Mouse (Mus musculus): Measurements from ENCODE around the gene Abr.

Gene Abr

GRCm38 (mm10) chr11:76622152-76622565 is at the start of gene Abr:
Abr (minus strand) TSS chr11:76622314.
- DNase-seq (ENCODE audit: low spot score): no peak

DNA sequence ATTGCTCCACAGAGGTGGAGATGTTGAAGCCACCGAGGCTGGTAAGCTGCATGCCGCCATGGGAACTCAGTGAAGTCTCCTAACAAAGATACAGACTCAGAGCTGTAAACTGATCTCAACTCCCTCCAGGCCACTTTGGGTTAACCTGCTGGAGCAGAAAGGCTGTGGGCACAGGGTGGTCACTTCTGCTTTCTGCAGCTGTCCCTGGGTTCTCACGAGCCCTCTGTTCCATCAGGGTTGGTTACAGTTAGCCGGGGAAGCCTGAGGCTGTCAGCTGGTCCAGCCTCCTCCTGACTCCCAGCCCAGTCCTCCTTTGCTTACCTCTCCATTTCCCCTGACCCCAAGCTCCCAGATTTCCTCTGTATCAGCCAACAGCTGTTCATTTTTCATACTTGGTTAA is 45.7 kb upstream of the Abr start:
- no peak for DNase-seq (ENCODE audit: low spot score)

GRCm38 (mm10) chr11:76666002-76666649 is 44.0 kb upstream of the Abr start:
- no peak for DNase-seq (ENCODE audit: low spot score)

DNA sequence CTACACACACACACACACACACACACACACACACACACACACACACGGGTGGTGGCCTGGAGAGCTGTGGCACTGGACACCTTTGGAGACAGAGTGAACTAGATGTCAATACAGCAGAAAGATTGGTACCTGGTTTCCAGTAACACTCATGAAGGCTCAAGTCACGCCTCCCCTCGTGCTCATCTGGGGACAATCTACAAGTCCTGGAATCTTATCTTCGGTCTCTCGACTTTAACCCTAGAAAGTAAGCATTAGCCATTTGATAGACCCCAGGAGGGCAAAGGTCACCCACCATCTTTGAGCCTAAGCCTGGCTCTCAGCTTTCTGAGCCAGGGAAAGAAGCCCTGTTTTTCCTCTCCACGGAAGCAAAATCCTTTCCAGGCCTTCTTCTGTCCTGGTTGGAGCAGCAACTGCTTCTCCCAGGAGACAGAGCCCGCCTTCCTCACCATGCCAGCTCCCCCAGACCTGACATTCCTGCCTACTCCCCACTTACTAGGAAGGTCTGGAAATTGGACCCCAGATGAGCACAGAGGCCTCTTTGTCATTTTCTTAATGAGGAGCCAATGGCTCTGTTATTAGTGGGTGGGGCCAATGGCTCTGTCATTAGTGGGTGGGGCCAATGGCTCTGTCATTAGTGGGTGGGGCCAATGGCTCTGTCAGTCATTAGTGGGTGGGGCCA is 39.8 kb upstream of the Abr start:
- no peak for DNase-seq (ENCODE audit: low spot score)

DNA sequence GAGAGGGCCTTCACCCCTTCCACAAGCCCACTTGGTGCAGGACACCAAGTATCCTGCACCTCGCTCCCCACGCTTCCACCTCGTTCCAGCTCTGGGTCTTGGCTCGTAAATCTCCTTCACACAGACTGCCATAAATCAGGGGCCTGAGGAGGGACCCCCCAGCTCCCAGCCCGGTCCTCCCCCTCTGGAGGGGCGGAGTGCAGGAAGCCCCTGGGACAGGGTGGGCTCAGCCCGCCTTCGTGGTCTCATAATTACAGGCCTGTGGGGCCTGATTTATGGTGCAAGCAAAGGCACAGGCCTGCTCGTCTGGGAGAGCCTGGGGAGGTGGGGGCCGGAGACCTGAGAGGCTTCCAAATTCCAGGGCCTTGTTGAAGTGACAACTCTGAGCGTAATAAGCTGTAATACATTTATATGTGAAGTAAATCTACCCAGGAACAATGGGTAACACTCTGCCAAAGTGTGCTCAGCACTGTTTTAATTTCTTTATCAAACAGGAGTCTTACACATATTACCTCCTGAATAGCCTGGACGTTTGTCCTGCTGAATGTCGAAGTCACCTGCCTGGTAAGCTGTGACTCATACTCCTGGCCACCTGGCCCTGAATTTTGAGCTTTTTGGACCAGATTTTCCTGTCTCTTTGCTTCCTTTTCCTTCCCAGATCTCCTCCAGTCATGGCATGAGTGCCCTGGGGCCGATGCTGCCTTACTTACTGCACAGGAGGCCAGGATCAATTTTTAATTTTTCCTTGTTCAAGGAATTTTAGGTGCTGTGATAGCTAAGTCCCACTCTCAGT is 37.2 kb upstream of the Abr start:
- no peak for DNase-seq (ENCODE audit: low spot score)

- no peak for DNase-seq (ENCODE audit: low spot score)
Measured at GRCm38 (mm10) chr11:76657450-76657970, 35.4 kb upstream of the Abr start.

DNA sequence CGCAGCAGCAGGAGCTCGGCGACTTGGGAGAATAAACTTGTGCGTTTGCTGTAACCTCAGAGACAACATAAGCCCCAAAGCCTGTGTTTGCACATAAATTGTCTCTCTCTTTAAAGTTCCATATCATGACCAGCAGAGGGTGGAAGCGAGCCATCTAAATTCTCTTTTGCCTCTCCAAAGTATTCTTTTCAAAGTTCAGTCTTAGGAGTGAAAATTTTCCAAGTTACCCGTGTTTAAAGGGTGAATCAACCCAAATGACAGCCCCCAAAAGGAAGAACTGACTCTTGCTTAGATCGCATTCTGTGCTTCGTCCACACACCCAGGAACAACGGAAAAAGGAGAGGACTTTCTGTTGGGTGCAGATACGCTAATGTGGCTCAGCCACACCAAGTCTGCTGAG is 33.0 kb upstream of the Abr start:
- DNase-seq (ENCODE audit: low spot score): no peak

DNA sequence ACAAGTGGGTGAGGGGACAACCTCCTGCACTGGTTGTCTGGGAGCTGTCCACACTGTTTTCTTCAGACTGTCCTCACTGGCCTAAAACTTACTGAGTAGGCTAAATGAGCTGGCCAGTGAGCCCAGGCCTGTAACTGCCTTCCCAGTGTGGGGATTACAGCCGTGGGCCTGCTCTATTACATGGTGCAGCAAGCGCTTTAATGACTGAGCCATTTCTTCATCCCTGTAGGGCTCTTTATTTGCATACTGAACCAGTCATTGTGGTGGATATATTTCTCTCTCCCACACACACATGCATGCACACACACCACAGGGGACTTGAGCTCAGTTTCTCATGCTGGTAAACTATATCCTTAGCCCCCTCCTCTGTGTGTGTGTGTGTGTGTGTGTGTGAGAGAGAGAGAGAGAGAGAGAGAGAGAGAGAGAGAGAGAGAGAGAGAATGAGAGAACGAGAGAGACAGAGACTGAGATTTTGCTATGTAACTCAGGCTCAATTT is 30.8 kb upstream of the Abr start:
- DNase-seq (ENCODE audit: low spot score): no peak

- no peak for DNase-seq (ENCODE audit: low spot score)
Measured at GRCm38 (mm10) chr11:76650862-76651560, 28.9 kb upstream of the Abr start.

GRCm38 (mm10) chr11:76647500-76647899 is 25.4 kb upstream of the Abr start:
- peak; percentile 56 for DNase-seq (ENCODE audit: low spot score)

GRCm38 (mm10) chr11:76647062-76647461 is 24.9 kb upstream of the Abr start:
- no peak for DNase-seq (ENCODE audit: low spot score)

- peak; percentile 71 for DNase-seq (ENCODE audit: low spot score)
Measured at GRCm38 (mm10) chr11:76645955-76646354, 23.8 kb upstream of the Abr start.

DNA sequence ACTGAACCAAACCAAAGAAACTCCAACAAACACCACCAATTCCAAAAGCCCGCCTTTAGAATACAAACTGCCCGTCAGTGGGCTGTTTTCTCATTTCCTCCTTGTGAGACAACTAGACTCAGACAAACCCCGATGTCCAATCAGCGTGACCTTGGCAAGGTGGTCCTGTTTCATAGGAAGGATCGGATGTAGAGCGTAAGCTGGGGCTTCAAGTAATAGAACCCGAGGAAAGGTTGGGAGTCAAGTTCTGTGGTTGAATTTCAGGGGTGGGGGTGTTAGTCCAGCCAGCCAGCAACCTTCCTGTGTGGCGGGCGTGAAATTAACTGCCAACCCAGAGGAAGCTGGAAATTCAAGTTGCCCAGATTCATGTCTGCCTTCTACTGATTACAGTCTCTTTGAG is 22.9 kb upstream of the Abr start:
- no peak for DNase-seq (ENCODE audit: low spot score)

DNA sequence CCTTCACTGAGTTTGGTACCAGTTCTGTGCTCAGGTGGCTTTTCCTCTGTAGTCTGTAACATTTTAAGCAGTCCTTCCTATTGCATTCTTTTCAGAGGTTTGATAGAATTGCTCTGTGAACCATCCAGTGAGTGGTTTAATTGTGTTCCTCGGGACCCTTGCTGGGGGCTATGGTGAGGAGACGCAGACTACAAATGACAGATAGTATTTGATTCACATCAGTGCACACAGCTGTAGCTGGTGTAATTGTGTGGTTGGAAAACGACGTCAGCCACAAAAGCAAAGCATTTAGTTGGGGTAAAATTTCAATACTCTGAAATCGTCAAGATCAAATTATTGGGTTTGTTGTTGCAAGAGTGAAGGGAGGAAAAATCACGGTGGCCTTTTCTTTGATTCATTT is 22.1 kb upstream of the Abr start:
- DNase-seq (ENCODE audit: low spot score): no peak

DNA sequence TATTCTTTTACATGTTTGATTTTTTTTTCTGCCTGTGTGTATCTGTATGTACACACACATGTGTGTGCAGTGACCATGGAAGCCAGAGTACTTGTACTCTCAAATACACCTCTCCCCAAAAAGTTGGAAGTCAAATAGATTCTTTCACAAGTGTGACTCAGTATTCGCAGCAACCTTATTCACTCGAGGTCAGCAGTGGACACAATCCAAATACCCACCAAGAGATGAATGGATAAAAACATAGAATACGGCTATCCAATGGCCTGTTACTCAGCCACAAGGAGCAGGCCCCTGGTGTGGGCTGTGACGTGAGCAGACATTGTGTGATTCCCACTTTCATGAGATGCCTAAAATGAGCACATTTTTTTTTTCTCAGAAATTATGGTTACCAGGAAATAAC is 18.1 kb upstream of the Abr start:
- no peak for DNase-seq (ENCODE audit: low spot score)

DNA sequence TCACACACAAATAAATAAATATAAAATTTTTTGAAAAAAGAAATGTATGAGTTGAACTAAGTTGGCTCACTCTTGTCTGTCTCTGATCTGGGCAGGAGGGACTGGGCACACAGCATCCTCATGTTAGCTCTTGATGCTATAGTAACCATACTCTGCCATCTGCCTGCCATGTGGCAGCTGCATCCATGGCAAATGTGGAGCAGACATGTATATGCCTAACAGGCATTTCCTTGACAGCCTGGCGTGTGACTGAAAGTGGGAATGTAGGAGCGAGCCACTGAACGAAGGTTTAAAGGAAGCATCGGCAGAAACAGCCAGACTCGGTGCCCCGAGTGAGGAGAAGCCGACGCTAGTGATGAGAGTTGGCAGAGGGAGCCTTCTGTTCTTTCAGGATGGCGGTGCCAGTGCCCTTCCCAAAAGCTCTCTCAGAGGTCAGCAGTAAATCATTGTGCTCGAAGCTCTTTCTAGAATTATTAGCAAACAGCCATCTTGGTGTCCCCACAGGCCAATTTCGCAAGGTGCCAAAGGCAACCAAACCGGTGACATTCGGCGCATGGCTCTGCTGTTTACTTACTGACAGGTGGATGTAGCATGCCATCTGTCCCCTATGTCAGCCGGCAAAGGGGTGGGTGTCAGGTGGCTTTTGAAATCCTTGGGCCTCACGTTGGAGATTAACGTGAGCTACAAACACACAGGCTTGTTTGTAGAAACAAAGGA is 17.3 kb upstream of the Abr start:
- no peak for DNase-seq (ENCODE audit: low spot score)

GRCm38 (mm10) chr11:76630487-76630886 is 8.4 kb upstream of the Abr start:
- no peak for DNase-seq (ENCODE audit: low spot score)

DNA sequence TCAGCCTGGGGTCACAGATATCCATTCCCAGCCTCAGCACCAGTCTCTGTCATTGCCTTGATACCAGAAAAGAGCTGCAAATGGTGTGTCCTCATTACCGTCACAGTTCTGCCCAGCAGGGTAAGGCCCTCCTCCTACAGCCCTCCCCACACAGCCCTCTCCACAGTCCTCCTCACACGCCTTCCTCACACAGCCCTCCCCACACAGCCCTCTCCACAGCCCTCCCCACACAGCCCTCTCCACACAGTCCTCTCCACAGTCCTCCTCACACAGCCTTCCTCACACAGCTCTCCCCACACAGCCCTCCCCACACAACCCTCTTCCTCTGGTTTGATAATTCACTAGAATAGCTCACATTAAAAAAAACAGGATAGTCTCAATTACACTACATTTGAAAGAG is 7.9 kb upstream of the Abr start:
- DNase-seq (ENCODE audit: low spot score): no peak

DNA sequence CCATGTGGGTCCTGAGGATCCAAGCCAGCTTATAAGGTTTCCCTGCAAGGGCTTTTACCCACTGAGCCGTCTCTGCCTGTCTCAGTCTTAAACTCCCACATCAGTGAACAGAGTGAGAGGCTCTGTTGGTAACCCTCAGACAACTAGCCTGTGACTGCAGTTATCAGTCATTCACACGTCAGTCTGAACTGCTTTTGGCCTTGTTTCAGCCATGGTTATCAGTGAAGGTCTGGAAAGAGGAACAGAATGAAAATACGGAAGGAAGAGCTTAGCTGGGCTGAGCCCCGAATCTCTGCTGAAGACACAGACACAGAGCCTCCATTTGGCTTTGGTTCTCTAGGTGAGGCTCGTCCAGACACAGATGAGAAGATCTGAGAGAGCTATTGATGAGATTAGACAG is 6.5 kb upstream of the Abr start:
- DNase-seq (ENCODE audit: low spot score): no peak

DNA sequence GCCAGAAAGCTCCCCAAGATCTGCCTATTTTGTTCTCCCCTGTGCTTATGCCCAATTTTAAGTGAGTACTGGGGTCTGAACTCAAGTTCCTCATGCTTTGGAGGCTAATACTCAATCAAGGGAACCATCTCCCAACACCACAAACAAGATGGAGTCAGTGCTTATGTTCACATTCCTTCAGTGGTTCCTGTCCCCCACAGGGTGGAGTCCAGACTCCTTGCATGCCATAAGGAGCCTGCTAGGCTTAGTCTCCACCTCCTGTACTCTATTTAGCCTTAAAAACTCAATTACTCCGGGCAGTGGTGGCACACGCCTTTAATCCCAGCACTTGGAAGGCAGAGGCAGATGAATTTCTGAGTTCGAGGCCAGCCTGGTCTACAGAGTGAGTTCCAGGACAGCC is 2.8 kb upstream of the Abr start:
- DNase-seq (ENCODE audit: low spot score): no peak

DNA sequence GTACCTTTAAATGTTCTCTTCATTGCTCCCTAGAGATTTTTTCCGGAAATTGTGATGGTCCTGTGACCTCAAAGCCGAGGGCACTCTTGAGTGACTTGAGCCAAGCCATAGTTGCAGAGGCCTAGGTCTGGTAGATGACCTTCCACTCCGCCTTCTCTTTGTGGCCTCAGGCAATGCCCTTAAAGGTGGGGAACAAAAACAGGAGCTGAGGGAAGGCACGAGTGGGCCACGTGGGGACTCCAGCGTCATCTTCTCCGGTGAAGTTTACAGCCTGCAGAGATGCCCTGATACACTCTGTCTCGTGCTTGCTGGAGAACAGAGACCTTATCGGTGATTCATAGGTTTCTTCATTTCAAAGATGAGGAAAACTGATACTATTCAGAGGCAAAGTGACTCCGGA is 2.0 kb upstream of the Abr start:
- no peak for DNase-seq (ENCODE audit: low spot score)

All from T-cell, adult 2 months (primary cell).